Mouse (Mus musculus) heart, adult 2 months (tissue): ENCODE measurements around the gene Stox2. TPM values are rescaled to one million over a fixed set of nuclear protein-coding genes. Genes with fewer than 3 reads are reported as not detected.

ENCODE experiments used
- DNase-seq, 2 experiments: peaks; one replicate each; pipeline ENCODE4 v3.0.0; 2021
- H3K27ac ChIP-seq: fragments of 200-600 bp; 2 replicates; pipeline ENCODE4 v1.8.1; 2022
- H3K27me3 ChIP-seq: fragments of 200-500 bp; 2 replicates; pipeline ENCODE4 v1.6.1; 2012; ENCODE audit warnings: mild to moderate bottlenecking, low read length, inconsistent platforms, mixed read lengths; ENCODE audit not compliant: control insufficient read depth, insufficient read depth
- H3K36me3 ChIP-seq: fragments of 200-500 bp; 2 replicates; pipeline ENCODE4 v1.6.1; 2012; ENCODE audit warnings: low read length, inconsistent platforms; ENCODE audit not compliant: control insufficient read depth, insufficient read depth
- H3K4me1 ChIP-seq: fragments of 200-500 bp; 2 replicates; pipeline ENCODE4 v1.6.1; 2011; ENCODE audit warnings: low read length; ENCODE audit not compliant: control insufficient read depth, insufficient read depth
- H3K4me3 ChIP-seq: fragments of 200-600 bp; 2 replicates; pipeline ENCODE4 v1.8.1; 2022
- H3K79me2 ChIP-seq: fragments of 200-500 bp; replicated peaks from 2 replicates; pipeline ENCODE4 v1.6.1; 2012; ENCODE audit warnings: mild to moderate bottlenecking, inconsistent platforms, low read length, moderate library complexity, mixed read lengths; ENCODE audit not compliant: control insufficient read depth, insufficient read depth
- H3K9ac ChIP-seq: fragments of 200-500 bp; 2 replicates; pipeline ENCODE4 v1.6.1; 2012; ENCODE audit warnings: low read depth, mild to moderate bottlenecking, control low read depth, inconsistent platforms, low read length, mixed read lengths
- CTCF ChIP-seq: fragments of 200-600 bp; IDR thresholded peaks from 2 replicates; pipeline ENCODE4 v1.8.1; 2022; ENCODE audit warnings: antibody characterized with exemption, mild to moderate bottlenecking, moderate library complexity
- EP300 ChIP-seq: fragments of 200-500 bp; IDR thresholded peaks from 2 replicates; pipeline ENCODE4 v1.6.1; 2011; ENCODE audit warnings: low read depth, low read length, control low read depth; ENCODE audit not compliant: insufficient read depth
- POLR2A ChIP-seq: fragments of 200-500 bp; IDR thresholded peaks from 2 replicates; pipeline ENCODE4 v1.6.1; 2011; ENCODE audit warnings: mild to moderate bottlenecking, low read depth, low read length, control low read depth; ENCODE audit not compliant: insufficient read depth
- WGBS: fragments of 180-500 bp; shearing (Covaris S2); methylation state at CpG from one replicate; pipeline ENCODE4 v1.1.7; 2018; 5-methylcytosine and 5-hydroxymethylcytosine counted together
- intact Hi-C: fragments of 180-260 bp; cut with DNase I; formaldehyde crosslinking; loops from one replicate; pipeline ENCODE4 v1.15.1; 2025
- polyA plus RNA-seq: library from polyadenylated mRNA; depleted of rRNA; stranded (reverse); fragments of >200 nt; gene quantifications from 2 replicates; pipeline ENCODE4 v1.2.3, GENCODE M21; 2012
- total RNA-seq, 2 experiments: library from RNA; stranded (reverse); gene quantifications; 2 replicates each; pipeline ENCODE4 v1.2.3; 2021

The Stox2 gene
- total and polyA plus RNA-seq, 3 experiments = 2.6 to 11.3 (median 10.1) TPM

DNA sequence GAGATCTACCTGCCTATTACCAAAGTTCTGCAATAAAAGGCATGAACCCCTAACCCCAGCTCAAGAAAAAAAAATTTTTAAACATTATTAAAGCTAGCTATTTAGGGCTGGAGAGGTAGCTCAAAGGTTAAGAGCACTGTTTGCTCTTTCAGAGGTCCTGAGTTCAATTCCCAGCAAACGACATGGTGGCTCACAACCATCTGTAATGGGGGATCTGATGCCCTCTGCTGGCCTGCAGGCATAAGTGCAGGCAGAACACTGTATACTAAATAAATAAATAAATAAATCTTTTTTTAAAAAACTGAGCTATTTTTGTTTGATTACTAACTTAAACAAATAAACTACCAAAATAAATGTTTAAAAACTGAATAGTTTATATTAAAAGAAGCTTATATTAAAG lies 60.4 kb downstream of the Stox2 start:
- 63% methylated on average over 1 of the region's 1 CpGs for WGBS

GRCm38 (mm10) chr8:47384151-47384550 lies 62.0 kb downstream of the Stox2 start:
- WGBS = 89% methylated on average over 5 of the region's 5 CpGs
- Histone ChIP-seq H3K27ac (no peak overlapping the region), H3K9ac (no peak overlapping the region), H3K27me3 (no peaks in the 10 kb centered on the region), H3K36me3 (peaks cover 9% of the 10 kb centered on the region), H3K4me3 (no peak overlapping the region), H3K4me1 (peaks cover 17% of the 10 kb centered on the region), H3K79me2 (no peaks in the 10 kb centered on the region; the same call in none of the 2 replicates)
- no peak for TF ChIP-seq EP300
- TF ChIP-seq CTCF = no peak
- TF ChIP-seq POLR2A = no peak
- DNase-seq = no peak
- intact Hi-C loops = loop anchor here (10.0 kb wide), 1 partner anchor 311 kb away; no protein-coding TSS in a partner anchor

More for the DNA sequence above, 60.4 kb downstream of the Stox2 start:
- DNase-seq = no peak
- no peak overlapping the region for H3K9ac ChIP-seq
- intact Hi-C loops = loop anchor here (10.0 kb wide), 1 partner anchor 309 kb away; no protein-coding TSS in a partner anchor
- H3K27me3 ChIP-seq = no peaks in the 10 kb centered on the region
- H3K4me3 ChIP-seq = no peak overlapping the region
- TF ChIP-seq CTCF (peak; percentile 68), POLR2A (no peak)
- H3K36me3 ChIP-seq = peaks cover 6% of the 10 kb centered on the region
- H3K27ac ChIP-seq = no peak overlapping the region
- peaks cover 11% of the 10 kb centered on the region for H3K4me1 ChIP-seq
- no peaks in the 10 kb centered on the region; the same call in none of the 2 replicates for H3K79me2 ChIP-seq

GRCm38 (mm10) chr8:47383632-47384031 lies 62.5 kb downstream of the Stox2 start:
- intact Hi-C loops = loop anchor here (10.0 kb wide), 1 partner anchor 311 kb away; no protein-coding TSS in a partner anchor
- no peak for DNase-seq
- no peak overlapping the region for H3K4me3 ChIP-seq
- 83% methylated on average over 9 of the region's 9 CpGs for WGBS
- H3K9ac ChIP-seq = no peak overlapping the region
- TF ChIP-seq POLR2A = no peak
- TF ChIP-seq EP300 = no peak
- TF ChIP-seq CTCF = no peak
- peaks cover 19% of the 10 kb centered on the region for H3K4me1 ChIP-seq
- H3K27me3 ChIP-seq = no peaks in the 10 kb centered on the region
- peaks cover 9% of the 10 kb centered on the region for H3K36me3 ChIP-seq
- no peaks in the 10 kb centered on the region; the same call in none of the 2 replicates for H3K79me2 ChIP-seq
- H3K27ac ChIP-seq = no peak overlapping the region

GRCm38 (mm10) chr8:47381216-47381615 lies 64.9 kb downstream of the Stox2 start:
- H3K27ac ChIP-seq = peak overlapping the region; percentile 57
- no peak overlapping the region for H3K4me3 ChIP-seq
- DNase-seq = peak in 1 of 2 experiments; percentile 52
- 8% methylated on average over 3 of the region's 3 CpGs for WGBS
- no peak overlapping the region for H3K9ac ChIP-seq
- peaks cover 2% of the 10 kb centered on the region for H3K79me2 ChIP-seq
- peaks cover 9% of the 10 kb centered on the region for H3K36me3 ChIP-seq
- H3K27me3 ChIP-seq = no peaks in the 10 kb centered on the region
- intact Hi-C loops = loop anchor here (2.0 to 10.0 kb wide), 2 partner anchors 32 to 314 kb away; no protein-coding TSS in a partner anchor
- TF ChIP-seq EP300 (no peak), CTCF (no peak), POLR2A (no peak)
- H3K4me1 ChIP-seq = peaks cover 11% of the 10 kb centered on the region

- Histone ChIP-seq H3K79me2 (peaks cover 3% of the 10 kb centered on the region), H3K9ac (no peak overlapping the region; the same call in 1 of the 2 replicates), H3K27me3 (no peaks in the 10 kb centered on the region), H3K4me3 (no peak overlapping the region), H3K4me1 (peaks cover 11% of the 10 kb centered on the region), H3K36me3 (peaks cover 9% of the 10 kb centered on the region), H3K27ac (peak overlapping the region; percentile 57)
- intact Hi-C loops = loop anchor here (2.0 to 10.0 kb wide), 2 partner anchors 32 to 314 kb away; no protein-coding TSS in a partner anchor
- TF ChIP-seq POLR2A (no peak), EP300 (no peak), CTCF (no peak)
- DNase-seq = no peak
- WGBS = 59% methylated on average over 6 of the region's 6 CpGs
Observed at GRCm38 (mm10) chr8:47380725-47381124, 65.4 kb downstream of the Stox2 start.

DNA sequence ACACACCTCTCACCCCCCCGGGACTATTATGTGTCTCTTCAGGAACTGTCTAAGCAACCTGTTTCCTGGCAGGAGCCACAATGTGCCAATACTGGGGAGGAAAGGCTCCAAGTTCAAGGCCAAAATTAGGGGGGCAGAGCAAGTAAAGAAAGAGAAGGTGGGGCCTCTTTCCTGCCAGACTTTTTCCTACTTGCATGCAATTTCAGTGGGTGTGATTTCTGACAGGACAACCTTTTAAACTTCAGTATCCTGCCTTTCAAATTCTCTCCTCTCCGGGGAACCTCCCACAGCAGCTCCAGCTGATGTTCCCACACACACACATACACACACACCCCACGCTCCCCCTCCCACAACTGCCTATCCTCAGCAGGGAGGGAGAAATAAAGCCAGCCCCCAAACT lies 66.1 kb downstream of the Stox2 start:
- peak overlapping the region; percentile 57 for H3K27ac ChIP-seq

More for the DNA sequence above, 66.1 kb downstream of the Stox2 start:
- Histone ChIP-seq H3K4me1 (peaks cover 11% of the 10 kb centered on the region), H3K27me3 (no peaks in the 10 kb centered on the region; the same call in 1 of the 2 replicates), H3K4me3 (no peak overlapping the region), H3K36me3 (peaks cover 9% of the 10 kb centered on the region), H3K79me2 (peaks cover 3% of the 10 kb centered on the region), H3K9ac (no peak overlapping the region)
- intact Hi-C loops = loop anchor here (2.0 to 10.0 kb wide), 2 partner anchors 33 to 315 kb away; no protein-coding TSS in a partner anchor
- TF ChIP-seq EP300 = peak; percentile 69; the same call in 1 of the 2 replicates
- TF ChIP-seq POLR2A = peak; percentile 26; the same call in 1 of the 2 replicates
- TF ChIP-seq CTCF = no peak
- WGBS = 44% methylated on average over 3 of the region's 3 CpGs
- peak; percentile 52 to 57 for DNase-seq
